Mouse (Mus musculus): ENCODE measurements around the gene Fam216b. TPM values are rescaled to one million over a fixed set of nuclear protein-coding genes. Genes with fewer than 3 reads are reported as not detected.

Fam216b gene
- polyA plus RNA-seq, 1 experiment from 2014 or later = 0.62 TPM

Other genes starting within 250 kb of the Fam216b start
- gene Dnajc15, start 213.9 kb downstream of the Fam216b start, polyA plus RNA-seq (2015; fragmentation: Nextera tagmentation; extraction: Ambion mirVana) = 157 and 166 TPM in 2 replicates
- gene Epsti1, start 184.8 kb downstream of the Fam216b start, polyA plus RNA-seq (2015; fragmentation: Nextera tagmentation; extraction: Ambion mirVana) = 2.6 and 6.4 TPM in 2 replicates
- 0.36 and 0.97 TPM in 2 replicates for gene Tnfsf11, start 219.0 kb upstream of the Fam216b start, polyA plus RNA-seq (2015; fragmentation: Nextera tagmentation; extraction: Ambion mirVana)